Mouse (Mus musculus): ENCODE measurements around the gene Gm21818.
A peak's percentile ranks its signal among the peaks of the same experiment; 100 is the strongest.
"Not testable (repeated sequence)": the region's sequence is repeated elsewhere in the genome, so short reads cannot be mapped to it uniquely, and the experiment has no call there.

Gm21818 gene

GRCm38 (mm10) chr13:120172133-120172532 lies at the start of gene Gm21818:
Gm21818 (plus strand) TSS chr13:120172433.
- not testable (repeated sequence) for DNase-seq (ENCODE audit: low spot score in 2 of 2)

- not testable (repeated sequence) for DNase-seq (ENCODE audit: low spot score in 2 of 2)
Measured at GRCm38 (mm10) chr13:120139946-120140345, 32.3 kb upstream of the Gm21818 start, which contains the start of gene Gm20767. Gm20767 (plus strand) TSS chr13:120140246.

GRCm38 (mm10) chr13:120142348-120142747 lies 29.9 kb upstream of the Gm21818 start:
- not testable (repeated sequence) for DNase-seq (ENCODE audit: low spot score in 2 of 2)

GRCm38 (mm10) chr13:120149660-120150407 lies 22.4 kb upstream of the Gm21818 start:
- DNase-seq (ENCODE audit: low spot score in 2 of 2) = peak; percentile 29 to 43

- DNase-seq (ENCODE audit: low spot score in 2 of 2) = peak; percentile 52 to 65
Measured at GRCm38 (mm10) chr13:120150589-120150988, 21.6 kb upstream of the Gm21818 start.

- peak; percentile 9 to 10 for DNase-seq (ENCODE audit: low spot score in 2 of 2)
Measured at GRCm38 (mm10) chr13:120168301-120168700, 3.9 kb upstream of the Gm21818 start.

- not testable (repeated sequence) for DNase-seq (ENCODE audit: low spot score in 2 of 2)
Measured at GRCm38 (mm10) chr13:120196189-120196821, 24.1 kb downstream of the Gm21818 start.

GRCm38 (mm10) chr13:120215847-120216246 lies 43.6 kb downstream of the Gm21818 start, which contains the start of gene Gm21762:
Gm21762 (minus strand) TSS chr13:120215947.
- DNase-seq (ENCODE audit: low spot score in 2 of 2) = not testable (repeated sequence)

- peak in 1 of 2 experiments; percentile 6 for DNase-seq (ENCODE audit: low spot score in 2 of 2)
Measured at GRCm38 (mm10) chr13:120220922-120221321, 48.7 kb downstream of the Gm21818 start.

- not testable (repeated sequence) for DNase-seq (ENCODE audit: low spot score in 2 of 2)
Measured at GRCm38 (mm10) chr13:120223012-120223659, 50.9 kb downstream of the Gm21818 start.
